Comparison of ENCODE assay signal across 22 mouse cellular contexts in the genomic region with DNA sequence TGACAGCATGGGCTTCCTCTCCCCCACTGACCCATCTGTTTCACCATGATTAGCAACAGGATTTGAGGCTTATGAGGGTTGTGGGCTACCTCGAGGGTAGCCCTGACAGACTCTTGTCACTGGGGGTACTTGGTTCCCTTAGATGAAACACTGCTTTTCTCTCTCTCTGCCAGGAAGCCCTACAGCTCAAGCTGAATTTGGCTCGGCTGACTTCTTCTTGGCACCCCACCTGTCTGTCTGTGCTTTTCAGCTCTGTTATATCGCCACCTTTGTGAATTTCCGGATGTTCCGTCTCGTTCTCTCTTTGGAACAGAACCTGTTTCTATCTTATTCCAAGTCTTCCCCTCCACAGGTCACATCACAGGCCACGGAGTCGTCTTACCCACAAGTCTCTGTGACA.
A peak's percentile ranks its signal among the peaks of the same experiment; 100 is the strongest.
DNase-seq lines count a peak whose midpoint lies in the region; ATAC-seq and TF ChIP-seq lines count a peak whose summit lies in the region.
"Had no signal": no experiment of that assay in that cellular context is flagged by ENCODE, and none has a peak within 500 bp of the region (broad histone marks: within the 10 kb centered on the region; RNA-seq: fewer than 3 reads in every experiment).

No protein-coding gene starts in this region.

- H3K27ac ChIP-seq in cerebellum, adult 2 months (ENCODE audit: insufficient read depth, low read length), result no peak overlapping the region
- H3K27ac ChIP-seq: embryonic facial prominence, embryonic 10.5 days; embryonic facial prominence, embryonic 13.5 days; forebrain, embryonic 12.5 days; forebrain, embryonic 15.5 days; hindbrain, embryonic 12.5 days; hindbrain, embryonic 15.5 days had no signal

- peaks cover 36% of the 10 kb centered on the region; the same call in 1 of the 2 replicates for H3K4me1 ChIP-seq in cerebellum, adult 2 months (ENCODE audit: control insufficient read depth, insufficient read depth, low read length)
- H3K4me1 ChIP-seq: forebrain, embryonic 15.5 days had no signal

- TF ChIP-seq CTCF in cerebellum, adult 2 months (IDR thresholded peaks at IDR 0.05; ENCODE audit: borderline replicate concordance, insufficient read depth, low read depth, low read length), result no peak

- DNase-seq in cerebellum, adult 2 months, result peak; percentile 49 to 56
- no peak for DNase-seq in cerebellum, postnatal 4 days (ENCODE audit: low spot score in 2 of 2)
- peak; percentile 56 to 71 for DNase-seq in cerebellum, postnatal 10 days
- peak; percentile 51 for DNase-seq in brain, adult 2 months (ENCODE audit: low read depth, low spot score)
- peak; percentile 42 to 61 for DNase-seq in cerebellum, postnatal 25 days
- no peak for DNase-seq in MN1 (ENCODE audit: low spot score)
- DNase-seq: adrenal gland, adult 2 months; adrenal gland, postnatal 14 days; B cell, adult 2 months; embryo, embryonic 11 days; gastrocnemius, postnatal 25 days; kidney, adult 2 months had no signal

- TF ChIP-seq POLR2A in cerebellum, adult 2 months (IDR thresholded peaks at IDR 0.05; ENCODE audit: borderline replicate concordance, insufficient read depth, low read length), result no peak

- no peak overlapping the region for H3K4me3 ChIP-seq in cerebellum, adult 2 months (replicated peaks; ENCODE audit: insufficient read depth, low read depth, low read length)
- H3K4me3 ChIP-seq: embryonic facial prominence, embryonic 10.5 days; embryonic facial prominence, embryonic 13.5 days; erythroblast, embryonic 14.5 days; forebrain, embryonic 12.5 days; forebrain, embryonic 15.5 days; hindbrain, embryonic 12.5 days; hindbrain, embryonic 15.5 days had no signal

- 20% methylated on average over 8 of the region's 8 CpGs for WGBS in cerebellum, adult 2 months

- H3K27me3 ChIP-seq in cerebellum, adult 2 months (ENCODE audit: control insufficient read depth, insufficient read depth, low read length), result no peaks in the 10 kb centered on the region
- H3K27me3 ChIP-seq: CH12.LX; embryonic facial prominence, embryonic 13.5 days; forebrain, embryonic 12.5 days; forebrain, embryonic 15.5 days; hindbrain, embryonic 12.5 days; hindbrain, embryonic 15.5 days had no signal

- no peak for ATAC-seq in cerebellum, adult (ENCODE audit: insufficient number of reproducible peaks, low FRiP score, low TSS enrichment)
- ATAC-seq: forebrain, embryonic 15.5 days; intestine, postnatal 0 days had no signal

Comparison
In these comparisons a context has a peak if more than half of its experiments do, and no peak if none do; other contexts are left out.
1. DNase-seq: peak in cerebellum, adult 2 months (2 of 2), cerebellum, postnatal 10 days (2 of 2), brain, adult 2 months (single experiment) and cerebellum, postnatal 25 days (2 of 2); none in cerebellum, postnatal 4 days (0 of 2) and MN1 (single experiment).